Mouse (Mus musculus) c-Kit-positive CD71-negative TER-119-negative erythroid progenitor cells, embryonic 14.5 days (primary cell): Measurements from ENCODE around the gene Traf3.

Experiments
- DNase-seq: peaks from one replicate; pipeline ENCODE4 v3.0.0-alpha.2; 2013; ENCODE audit warnings: low read depth

Gene Traf3

GRCm38 (mm10) chr12:111265212-111265611, 99.0 kb downstream of the Traf3 start:
- DNase-seq: no peak

DNA sequence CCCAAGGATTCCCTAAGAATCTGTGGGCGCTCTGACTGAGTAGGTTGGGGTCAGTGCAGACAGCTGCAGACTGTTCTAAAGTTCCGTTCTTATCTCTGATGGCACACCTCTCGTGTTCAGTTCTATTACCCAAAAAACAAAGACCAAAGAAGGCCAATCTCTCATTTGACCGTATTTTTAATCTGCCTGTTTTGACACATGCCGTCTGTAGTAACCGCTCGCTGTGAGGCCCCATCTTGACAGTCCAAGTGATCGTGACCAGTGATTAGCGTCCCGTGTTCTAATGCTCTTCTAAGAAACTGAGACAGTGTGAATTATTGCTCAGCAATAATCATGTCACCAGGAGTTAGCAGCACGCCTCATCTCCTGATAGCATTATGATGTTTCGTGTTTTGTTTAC, 100.4 kb downstream of the Traf3 start:
- DNase-seq: no peak

DNA sequence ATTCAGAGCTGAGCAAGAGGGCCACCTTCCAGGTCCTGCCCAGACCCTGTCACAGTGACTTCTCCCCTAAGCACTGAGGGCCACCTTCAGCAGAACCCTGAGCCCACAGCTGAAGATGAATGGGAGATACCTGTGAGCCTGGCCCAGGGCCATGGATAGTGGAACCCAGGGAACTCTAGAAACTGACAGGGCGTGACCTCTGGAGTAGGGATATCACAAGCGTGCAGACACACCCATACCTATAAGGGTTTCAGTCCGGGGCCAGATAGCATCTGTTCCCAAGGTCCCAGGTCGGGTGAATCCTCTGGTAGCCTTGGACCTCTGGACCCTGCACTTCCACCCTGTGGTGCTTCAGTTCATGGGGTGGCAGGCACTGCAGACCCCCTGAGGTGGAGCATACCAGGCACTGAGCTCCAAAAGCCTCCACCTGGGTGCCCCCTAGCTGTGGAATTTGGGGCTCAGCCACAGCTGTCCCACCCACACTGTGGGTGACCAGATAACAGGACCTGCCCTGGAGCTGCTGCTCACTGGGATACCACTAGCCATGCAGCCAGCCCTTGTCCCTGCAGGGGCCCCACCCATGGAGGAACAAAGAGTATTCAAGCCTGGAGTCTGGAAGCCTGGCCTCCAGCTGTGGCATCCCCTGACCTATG, 101.6 kb downstream of the Traf3 start:
- DNase-seq: no peak

DNA sequence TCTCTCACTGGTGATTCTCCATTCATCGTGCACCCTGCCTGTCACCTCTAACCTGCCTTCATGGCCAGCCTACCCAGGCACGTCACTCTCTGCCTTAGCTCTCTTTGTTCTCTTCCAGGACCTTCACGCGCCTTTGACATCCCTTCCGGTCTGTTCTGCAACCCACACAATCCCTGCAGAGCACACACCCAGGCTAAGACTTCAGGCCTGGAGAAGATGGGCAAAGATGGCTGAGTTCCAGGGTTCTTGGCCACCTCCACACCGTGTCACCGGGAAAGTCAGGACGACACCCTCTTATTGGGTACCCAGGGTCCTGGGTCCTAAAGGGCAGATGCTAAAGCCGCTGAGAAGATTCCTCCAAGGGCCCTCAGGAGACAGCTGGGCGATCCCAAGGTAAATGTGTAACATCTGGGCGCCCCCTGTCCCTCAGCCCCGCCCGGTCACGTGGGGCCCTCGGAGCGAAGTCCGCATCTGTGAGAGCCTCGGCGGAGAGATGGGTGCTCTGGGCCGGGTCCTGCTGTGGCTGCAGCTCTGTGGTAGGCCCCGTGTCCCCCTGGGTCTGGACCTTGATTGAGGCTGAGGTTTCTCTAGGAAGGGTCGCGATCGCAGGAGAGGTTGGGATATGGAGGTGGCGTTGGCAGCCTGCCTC, 104.6 kb downstream of the Traf3 start, which contains the start of gene Amn:
Gene Amn, plus strand, starts transcription at position 467 of the 649 bp plus-strand sequence.
- no peak for DNase-seq

- DNase-seq: no peak
These were observed 105.2 kb downstream of the Traf3 start for GRCm38 (mm10) chr12:111271406-111271805.

DNA sequence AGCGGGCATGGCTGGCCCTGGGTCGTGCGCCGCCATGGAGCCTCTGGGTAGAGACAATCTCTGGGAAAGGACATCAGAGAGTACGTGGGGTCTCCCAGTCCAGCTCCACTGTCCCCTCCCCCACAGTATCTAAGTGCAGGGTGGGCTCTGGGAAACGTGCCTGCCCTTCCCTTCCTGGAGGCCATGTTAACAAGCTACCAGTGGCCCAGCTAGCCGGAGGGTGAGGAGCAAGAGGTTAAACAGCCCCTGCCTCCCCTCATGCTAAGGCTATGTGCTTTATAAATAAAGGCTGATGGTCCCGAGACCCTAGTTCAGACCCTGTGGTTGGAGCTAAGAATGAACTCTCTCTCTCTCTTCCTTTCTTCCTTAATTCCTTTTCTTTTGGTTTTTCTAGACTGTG, 105.8 kb downstream of the Traf3 start:
- DNase-seq: no peak

GRCm38 (mm10) chr12:111272420-111272819, 106.2 kb downstream of the Traf3 start:
- peak; percentile 78 for DNase-seq

DNA sequence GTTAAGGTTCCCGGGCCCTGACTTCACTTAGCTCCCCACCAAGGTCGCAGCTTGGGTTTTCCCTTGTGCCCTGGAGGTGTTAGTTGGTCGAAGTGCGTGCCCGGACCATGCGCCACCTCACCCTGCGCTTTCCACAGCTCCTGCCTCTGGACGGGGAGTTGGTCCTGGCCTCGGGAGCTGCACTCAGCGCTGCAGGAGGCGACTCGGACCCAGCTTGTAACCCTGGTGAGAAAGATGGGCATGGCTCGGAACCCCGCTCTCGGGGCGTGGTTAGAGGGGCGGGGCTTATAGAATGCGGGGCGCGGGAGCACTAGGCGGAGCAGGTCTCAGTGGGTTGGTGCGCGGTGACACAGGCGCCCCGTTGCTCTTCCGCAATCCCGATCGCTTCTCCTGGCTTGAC, 107.8 kb downstream of the Traf3 start:
- no peak for DNase-seq

GRCm38 (mm10) chr12:111274447-111275149, 108.4 kb downstream of the Traf3 start:
- no peak for DNase-seq

DNA sequence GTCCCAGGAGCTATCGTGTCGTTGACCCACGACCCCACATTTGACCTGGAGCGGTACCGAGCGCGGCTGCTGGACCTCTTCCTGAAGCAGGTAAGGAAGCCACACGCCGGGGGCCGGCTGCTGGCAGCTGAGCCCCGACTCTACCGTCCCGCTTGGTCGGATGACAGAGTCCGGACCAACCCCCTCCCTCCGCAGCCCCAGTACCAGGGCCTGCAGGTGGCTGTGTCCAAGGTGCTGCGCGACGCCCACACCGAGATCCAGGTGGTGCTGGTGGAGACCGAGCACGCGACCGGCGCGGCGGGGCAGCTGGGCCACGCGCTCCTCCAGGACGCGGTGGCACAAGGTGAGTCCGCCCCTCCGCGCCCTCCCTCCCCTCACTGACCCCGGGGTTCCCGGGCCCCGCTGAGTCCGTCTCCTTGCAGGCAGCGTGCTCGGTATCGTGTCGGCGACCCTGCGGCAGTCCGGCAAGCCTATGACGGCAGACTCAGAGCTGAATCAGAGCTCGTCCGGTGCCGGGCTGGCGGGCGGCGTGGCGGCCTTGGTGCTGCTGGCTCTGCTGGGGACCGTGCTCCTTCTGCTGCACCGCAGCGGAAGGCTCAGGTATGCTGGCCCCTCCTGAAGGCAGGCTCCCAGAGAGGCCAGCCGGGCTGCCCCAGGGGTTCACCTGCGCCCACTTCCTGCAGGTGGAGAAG, 109.1 kb downstream of the Traf3 start:
- no peak for DNase-seq

DNA sequence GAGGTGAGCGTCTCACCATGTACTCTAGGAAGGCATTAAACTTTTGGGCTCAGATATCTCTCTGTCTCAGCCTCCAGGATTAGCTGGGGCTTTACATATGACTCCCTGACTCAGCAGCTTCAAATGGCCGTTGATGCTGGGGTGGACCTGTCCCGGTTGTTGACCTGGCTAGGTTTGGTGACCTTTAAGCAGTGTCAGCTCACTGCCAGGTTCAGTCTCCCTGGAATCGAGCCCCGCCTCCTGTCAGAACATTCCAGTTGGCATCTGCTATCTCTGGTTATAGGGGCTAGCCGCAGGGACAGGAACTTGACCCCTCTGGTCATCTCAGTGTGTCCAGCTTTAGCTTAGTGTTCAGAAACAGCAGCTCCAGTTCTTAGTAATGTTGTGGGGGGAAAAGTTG, 110.2 kb downstream of the Traf3 start:
- no peak for DNase-seq

- DNase-seq: no peak
These were observed 117.4 kb downstream of the Traf3 start for GRCm38 (mm10) chr12:111283573-111283972.

GRCm38 (mm10) chr12:111284532-111284931, 118.4 kb downstream of the Traf3 start:
- DNase-seq: no peak

GRCm38 (mm10) chr12:111293025-111293424, 126.9 kb downstream of the Traf3 start:
- DNase-seq: no peak

DNA sequence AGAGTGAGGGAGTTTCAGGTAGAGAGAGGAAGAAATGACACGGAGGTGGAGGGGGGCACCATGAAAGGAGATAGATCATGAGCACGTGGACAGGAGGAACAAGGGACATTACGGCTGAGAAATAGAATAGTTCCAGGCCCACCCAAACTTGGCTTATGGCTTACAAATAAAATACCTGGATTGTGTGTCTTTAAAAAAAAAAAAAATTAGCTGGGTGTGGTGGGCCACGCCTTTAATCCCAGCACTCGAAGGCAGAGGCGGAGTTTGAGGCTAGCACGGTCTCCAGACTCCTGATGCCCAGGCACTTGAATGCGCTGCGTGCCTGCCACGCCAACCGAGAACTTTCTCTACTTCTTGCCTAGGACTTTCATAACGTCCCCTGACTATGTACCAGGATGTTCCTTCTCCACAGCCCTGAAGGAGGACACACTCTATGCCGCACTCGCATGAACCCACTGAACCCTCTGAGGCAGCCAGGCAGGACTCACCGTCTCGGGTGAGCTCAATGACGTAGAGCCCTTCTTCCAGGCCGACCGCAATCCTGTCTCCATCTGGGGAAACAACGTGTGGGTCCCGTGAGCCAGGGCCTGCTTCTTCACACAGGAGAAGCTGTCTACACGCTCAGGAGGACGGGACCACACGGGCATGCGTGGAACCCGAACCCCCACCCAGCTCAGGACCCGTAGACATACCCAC, 135.3 kb downstream of the Traf3 start:
- no peak for DNase-seq

GRCm38 (mm10) chr12:111302018-111302345, 135.8 kb downstream of the Traf3 start:
- DNase-seq: peak; percentile 34

- DNase-seq: no peak
These were observed 137.7 kb downstream of the Traf3 start for GRCm38 (mm10) chr12:111303702-111304337.

GRCm38 (mm10) chr12:111306821-111307220, 140.7 kb downstream of the Traf3 start:
- no peak for DNase-seq

GRCm38 (mm10) chr12:111309256-111309655, 143.1 kb downstream of the Traf3 start:
- no peak for DNase-seq

DNA sequence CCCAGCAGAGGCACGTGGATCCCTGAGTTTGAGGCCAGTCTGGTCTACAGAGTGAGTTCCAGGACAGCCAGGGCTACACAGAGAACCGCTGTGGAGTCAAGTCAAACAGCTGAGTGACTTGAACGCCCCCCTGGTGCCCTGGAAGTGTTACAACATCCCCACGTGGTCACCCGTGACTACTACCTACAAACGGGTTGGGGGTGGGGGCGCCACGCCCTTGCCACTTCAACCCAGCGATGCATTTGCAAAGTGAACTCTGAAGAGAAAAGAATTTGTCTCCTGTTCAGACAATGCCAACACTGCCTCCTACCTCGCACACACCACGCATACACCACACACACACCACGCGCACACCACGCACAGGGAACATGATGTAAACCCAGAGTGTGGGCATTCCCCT, 143.8 kb downstream of the Traf3 start:
- DNase-seq: no peak

DNA sequence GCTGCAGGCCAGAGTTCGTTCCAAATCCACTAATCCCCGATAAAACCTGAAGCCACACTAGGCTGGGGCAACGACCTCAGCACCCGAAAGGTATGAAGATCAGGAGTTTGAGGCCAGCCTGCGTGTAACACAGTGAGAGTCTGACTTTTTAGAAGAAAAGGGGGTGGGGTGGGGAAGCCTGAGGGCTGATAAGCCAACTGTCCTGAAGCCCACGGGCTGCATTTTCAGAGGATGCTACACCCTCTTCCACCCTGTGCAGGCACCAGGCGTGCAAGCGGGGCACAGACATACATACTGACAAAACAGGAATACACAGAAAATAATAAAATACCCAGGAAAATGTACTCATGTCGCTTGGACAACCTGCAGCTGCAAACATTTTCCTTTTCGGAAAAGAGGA, 145.6 kb downstream of the Traf3 start:
- DNase-seq: no peak

DNA sequence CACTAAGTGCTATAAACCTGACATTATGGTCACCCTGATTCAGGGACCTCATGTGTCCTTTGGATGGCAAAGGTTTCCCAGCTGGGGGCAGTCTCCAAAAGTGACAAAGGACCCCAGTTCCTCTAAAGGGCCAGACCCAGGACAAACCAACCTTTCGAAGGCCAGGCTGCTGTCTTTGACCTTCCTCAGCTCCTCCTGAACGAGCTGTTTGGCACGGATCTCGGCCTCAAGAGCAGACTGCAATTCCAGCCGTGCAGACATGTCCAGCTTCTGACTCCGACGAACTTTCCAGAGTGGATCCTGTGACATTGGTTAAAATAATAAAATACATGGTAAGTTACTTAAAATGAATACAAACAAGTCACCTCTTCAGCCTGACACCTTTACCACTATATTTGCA, 148.1 kb downstream of the Traf3 start:
- no peak for DNase-seq
